ENCODE assay signal across 18 mouse cellular contexts in genomic region chr15:78309865-78310264, GRCm38 (mm10). TPM values are rescaled to one million over a fixed set of nuclear protein-coding genes. Genes with fewer than 3 reads are reported as not detected.
DNase-seq lines count a peak whose midpoint lies in the region; ATAC-seq and TF ChIP-seq lines count a peak whose summit lies in the region.
"Had no signal": no experiment of that assay in that cellular context is flagged by ENCODE, and none has a peak within 500 bp of the region (broad histone marks: within the 10 kb centered on the region; RNA-seq: fewer than 3 reads in every experiment).

No protein-coding gene starts in this region.

- no peaks in the 10 kb centered on the region for H3K27me3 ChIP-seq in stomach, embryonic 14.5 days (ENCODE audit: control insufficient read depth, insufficient read depth, low read length)
- no peaks in the 10 kb centered on the region for H3K27me3 ChIP-seq in stomach, postnatal 0 days (ENCODE audit: control insufficient read depth, insufficient read depth, low read length)
- H3K27me3 ChIP-seq: CH12.LX; forebrain, embryonic 12.5 days; heart, embryonic 15.5 days; intestine, embryonic 15.5 days had no signal

- intact Hi-C loops in gastrocnemius, adult 2 months (cut with DNase I), result no loop called here
- intact Hi-C loops in gastrocnemius, postnatal 36 days (cut with DNase I), result no loop called here

- peak overlapping the region; percentile 6; the same call in 1 of the 2 replicates for H3K27ac ChIP-seq in gastrocnemius, adult 2 months
- H3K27ac ChIP-seq in stomach, embryonic 14.5 days (ENCODE audit: low read length), result no peak overlapping the region
- no peak overlapping the region for H3K27ac ChIP-seq in stomach, postnatal 0 days (replicated peaks)
- H3K27ac ChIP-seq: forebrain, embryonic 12.5 days; heart, embryonic 15.5 days; hindbrain, embryonic 10.5 days; hindbrain, embryonic 14.5 days; intestine, embryonic 15.5 days had no signal

- no peak overlapping the region for H3K4me3 ChIP-seq in gastrocnemius, adult 2 months
- no peak overlapping the region for H3K4me3 ChIP-seq in stomach, embryonic 14.5 days (ENCODE audit: low read depth, low read length)
- H3K4me3 ChIP-seq in stomach, postnatal 0 days (ENCODE audit: low read depth, low read length), result no peak overlapping the region
- H3K4me3 ChIP-seq: forebrain, embryonic 12.5 days; heart, embryonic 15.5 days; hindbrain, embryonic 10.5 days; intestine, embryonic 15.5 days had no signal

- no peak for ATAC-seq in stomach, embryonic 14.5 days (ENCODE audit: insufficient number of reproducible peaks, insufficient read depth, low FRiP score, low read depth)
- ATAC-seq in stomach, postnatal 0 days (ENCODE audit: low FRiP score, low TSS enrichment), result no peak
- ATAC-seq: activated CD4-positive, CD25-positive, alpha-beta regulatory T cell, adult 4 months; forebrain, postnatal 0 days; intestine, embryonic 15.5 days; Patski had no signal

- no peak for TF ChIP-seq EP300 in stomach, postnatal 0 days (optimal IDR thresholded peaks at IDR 0.05)

- no peak overlapping the region for H3K4me2 ChIP-seq in stomach, embryonic 14.5 days (replicated peaks; ENCODE audit: low read depth, low read length)
- H3K4me2 ChIP-seq in stomach, postnatal 0 days (replicated peaks; ENCODE audit: low read depth), result no peak overlapping the region
- H3K4me2 ChIP-seq: forebrain, embryonic 12.5 days; heart, embryonic 15.5 days; hindbrain, embryonic 14.5 days; intestine, embryonic 15.5 days had no signal

- WGBS in stomach, embryonic 14.5 days, result 22% methylated on average over 5 of the region's 5 CpGs
- 21% methylated on average over 5 of the region's 5 CpGs for WGBS in stomach, postnatal 0 days

- peaks cover 9% of the 10 kb centered on the region for H3K4me1 ChIP-seq in stomach, embryonic 14.5 days (ENCODE audit: control insufficient read depth, insufficient read depth, low read length)
- H3K4me1 ChIP-seq in stomach, postnatal 0 days (replicated peaks; ENCODE audit: control insufficient read depth, insufficient read depth), result no peaks in the 10 kb centered on the region
- H3K4me1 ChIP-seq: forebrain, embryonic 12.5 days; intestine, embryonic 15.5 days had no signal

- DNase-seq in gastrocnemius, adult 2 months, result no peak
- DNase-seq in gastrocnemius, postnatal 36 days, result no peak
- DNase-seq in stomach, postnatal 0 days (ENCODE audit: low spot score), result no peak
- peak; percentile 60 for DNase-seq in retina, postnatal 1 day
- DNase-seq in frontal cortex, postnatal 25 days (ENCODE audit: low spot score in 2 of 2), result no peak
- DNase-seq: adrenal gland, postnatal 25 days; cerebellum, adult 2 months; cerebellum, postnatal 10 days; forebrain, postnatal 0 days had no signal

- no peaks in the 10 kb centered on the region for H3K36me3 ChIP-seq in stomach, embryonic 14.5 days (ENCODE audit: control insufficient read depth, insufficient read depth, low read length)
- H3K36me3 ChIP-seq in stomach, postnatal 0 days (ENCODE audit: control insufficient read depth, insufficient read depth, low read length), result no peaks in the 10 kb centered on the region
- H3K36me3 ChIP-seq: forebrain, embryonic 12.5 days; heart, embryonic 15.5 days; hindbrain, embryonic 10.5 days; intestine, embryonic 15.5 days had no signal

- no peak for TF ChIP-seq CTCF in gastrocnemius, adult 2 months (IDR thresholded peaks at IDR 0.05)
- no peak for TF ChIP-seq CTCF in stomach, postnatal 0 days (IDR thresholded peaks at IDR 0.05; ENCODE audit: low read depth)

- H3K9ac ChIP-seq in stomach, embryonic 14.5 days (replicated peaks; ENCODE audit: low read depth, low read length), result 0 out of 2 replicates have a peak overlapping the region, but pooled peaks have one; percentile 14
- H3K9ac ChIP-seq in stomach, postnatal 0 days (ENCODE audit: low read length), result no peak overlapping the region
- H3K9ac ChIP-seq: forebrain, embryonic 12.5 days; forebrain, postnatal 0 days; heart, embryonic 15.5 days; hindbrain, embryonic 14.5 days; intestine, embryonic 15.5 days had no signal

- no peaks in the 10 kb centered on the region for H3K9me3 ChIP-seq in stomach, embryonic 14.5 days (ENCODE audit: control insufficient read depth, low read depth, low read length)
- no peaks in the 10 kb centered on the region for H3K9me3 ChIP-seq in stomach, postnatal 0 days (ENCODE audit: control insufficient read depth, low read length)
- H3K9me3 ChIP-seq: forebrain, embryonic 12.5 days; heart, embryonic 15.5 days; hindbrain, embryonic 10.5 days; intestine, embryonic 15.5 days had no signal

RNA-seq across cellular contexts. Expression of gene Csf2rb2, which starts 4.3 kb away (rescaled TPM):
- total RNA-seq in gastrocnemius, adult 2 months (2021), result under 1 TPM; 0.66 to 0.78 TPM
- under 1 TPM; 0.31 to 0.44 TPM for total RNA-seq in gastrocnemius, postnatal 36 days (2021)
- polyA plus RNA-seq in stomach, embryonic 14.5 days (2014; fragmentation: Nextera tagmentation; extraction: Ambion mirVana), result 0.19 and 0.42 TPM in 2 replicates
- 0.17 and 0.24 TPM in 2 replicates for polyA plus RNA-seq in stomach, postnatal 0 days (2015; fragmentation: Nextera tagmentation; extraction: Ambion mirVana)
- polyA plus RNA-seq: activated CD4-positive, CD25-positive, alpha-beta regulatory T cell, adult 4 months had no signal

RNA-seq across cellular contexts. Expression of gene Csf2rb, which starts 15.7 kb away (rescaled TPM):
- 1 to 10 TPM in 1 of 2 experiments, under 1 TPM in 1; 0.86 to 1.0 TPM for total RNA-seq in gastrocnemius, adult 2 months (2021)
- total RNA-seq in gastrocnemius, postnatal 36 days (2021), result 1 to 10 TPM in 1 of 2 experiments, under 1 TPM in 1; 0.69 to 1.2 TPM
- 1.6 and 2.3 TPM in 2 replicates for polyA plus RNA-seq in stomach, embryonic 14.5 days (2014; fragmentation: Nextera tagmentation; extraction: Ambion mirVana)
- 0.99 and 1.0 TPM in 2 replicates for polyA plus RNA-seq in stomach, postnatal 0 days (2015; fragmentation: Nextera tagmentation; extraction: Ambion mirVana)
